Mouse (Mus musculus) myocyte (in vitro differentiated cells): Measurements from ENCODE around the gene Zdhhc17. TPM values are rescaled to one million over a fixed set of nuclear protein-coding genes. Genes with fewer than 3 reads are reported as not detected.

Experiments used
- H3K27me3 ChIP-seq: one replicate; pipeline ENCODE4 v1.6.1; 2011; ENCODE audit not compliant: control insufficient read depth, insufficient read depth, insufficient read length
- H3K36me3 ChIP-seq: one replicate; pipeline ENCODE4 v1.6.1; 2011; ENCODE audit not compliant: control insufficient read depth, insufficient read depth
- H3K4me2 ChIP-seq: one replicate; pipeline ENCODE4 v1.6.1; 2011; ENCODE audit warnings: low read depth, control low read depth
- H3K4me3 ChIP-seq: one replicate; pipeline ENCODE4 v1.5.1; 2011; ENCODE audit warnings: mild to moderate bottlenecking, control low read depth, moderate library complexity
- H3K79me2 ChIP-seq: one replicate; pipeline ENCODE4 v1.6.1; 2011; ENCODE audit not compliant: control insufficient read depth, insufficient read depth
- H3ac ChIP-seq: one replicate; pipeline ENCODE4 v1.6.1; 2011; ENCODE audit not compliant: control insufficient read depth, insufficient read length
- CEBPB ChIP-seq: IDR thresholded peaks from 2 replicates; pipeline ENCODE4 v1.6.1; 2011; ENCODE audit warnings: mild to moderate bottlenecking, moderate library complexity; ENCODE audit not compliant: poor library complexity, insufficient read depth, severe bottlenecking
- E2F4 ChIP-seq: IDR thresholded peaks from one replicate; pipeline ENCODE4 v1.6.1; 2011; ENCODE audit warnings: mild to moderate bottlenecking, control low read depth, moderate library complexity; ENCODE audit not compliant: insufficient read depth
- MAX ChIP-seq: IDR thresholded peaks from one replicate; pipeline ENCODE4 v1.6.1; 2011; ENCODE audit warnings: low read depth, mild to moderate bottlenecking, control low read depth
- MYOD1 ChIP-seq, 3 experiments: IDR thresholded peaks; one replicate each; pipeline ENCODE4 v1.6.1; 2011; ENCODE audit warnings: control low read depth in 2 of 3, low read depth in 2 of 3, mild to moderate bottlenecking in 2 of 3, moderate library complexity in 1 of 3; ENCODE audit not compliant: insufficient read length in 2 of 3, control insufficient read depth in 1 of 3
- MYOG ChIP-seq, 3 experiments: IDR thresholded peaks; one replicate each; pipeline ENCODE4 v1.6.1; 2011; ENCODE audit warnings: control low read depth in 2 of 3, low read depth in 2 of 3, mild to moderate bottlenecking in 2 of 3; ENCODE audit not compliant: insufficient read length in 2 of 3, control insufficient read depth in 1 of 3, insufficient read depth in 1 of 3
- POLR2A ChIP-seq: IDR thresholded peaks from one replicate; pipeline ENCODE4 v1.6.1; 2011; ENCODE audit warnings: low read depth, mild to moderate bottlenecking, control low read depth, moderate library complexity; ENCODE audit not compliant: insufficient read length
- POLR2AphosphoS2 ChIP-seq: IDR thresholded peaks from one replicate; pipeline ENCODE4 v1.6.1; 2011; ENCODE audit warnings: low read depth, control low read depth; ENCODE audit not compliant: insufficient read length
- REST ChIP-seq: IDR thresholded peaks from one replicate; pipeline ENCODE4 v1.6.1; 2011; ENCODE audit warnings: mild to moderate bottlenecking, control low read depth, moderate library complexity; ENCODE audit not compliant: insufficient read depth, insufficient read length
- SRF ChIP-seq: IDR thresholded peaks from one replicate; pipeline ENCODE4 v1.6.1; 2011; ENCODE audit warnings: low read depth; ENCODE audit not compliant: control insufficient read depth, insufficient read length
- TCF12 ChIP-seq: IDR thresholded peaks from one replicate; pipeline ENCODE4 v1.6.1; 2011; ENCODE audit warnings: mild to moderate bottlenecking, control low read depth; ENCODE audit not compliant: poor library complexity, insufficient read depth, severe bottlenecking
- TCF3 ChIP-seq: IDR thresholded peaks from one replicate; pipeline ENCODE4 v1.6.1; 2011; ENCODE audit warnings: low read depth, control low read depth; ENCODE audit not compliant: insufficient read length
- USF1 ChIP-seq: IDR thresholded peaks from one replicate; pipeline ENCODE4 v1.6.1; 2011; ENCODE audit warnings: low read depth, mild to moderate bottlenecking, control low read depth, moderate library complexity
- polyA plus RNA-seq: library from polyadenylated mRNA; unstranded; fragments of >200 nt; fragmentation: generic; extraction: Trizol; gene quantifications from one replicate; pipeline ENCODE4 v1.2.1, GENCODE M21; 2012; ENCODE audit warnings: missing spikeins

Zdhhc17 gene
- polyA plus RNA-seq, 1 experiment, result 6.6 TPM

DNA sequence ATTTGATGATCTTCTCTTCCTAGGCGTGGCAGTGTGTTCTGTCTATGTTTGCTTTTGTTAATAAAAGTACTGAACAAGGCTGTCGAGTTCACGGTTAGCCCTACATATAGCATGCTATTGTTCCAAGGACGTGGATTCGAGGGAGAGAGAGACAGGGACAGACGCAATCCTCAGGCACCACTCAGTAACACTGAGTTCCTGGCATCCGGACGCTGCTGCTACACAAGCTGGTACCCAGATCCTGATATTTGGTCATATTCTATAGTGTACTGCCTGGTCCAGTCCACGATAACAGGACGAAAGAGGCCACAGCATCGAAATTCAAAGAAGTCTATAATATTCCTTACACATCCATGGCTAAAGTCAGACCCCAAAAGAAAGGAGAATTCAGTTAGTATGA lies 65.8 kb downstream of the Zdhhc17 start:
- Histone ChIP-seq H3K27me3 (no peaks in the 10 kb centered on the region), H3K79me2 (no peaks in the 10 kb centered on the region), H3ac (no peak overlapping the region), H3K4me3 (no peak overlapping the region), H3K4me2 (no peak overlapping the region), H3K36me3 (peaks cover 26% of the 10 kb centered on the region)
- TF ChIP-seq POLR2AphosphoS2 (peak; percentile 76), MYOG (IDR thresholded peaks at IDR 0.05; ENCODE audit: control insufficient read depth in 1 of 3, insufficient read depth in 1 of 3, insufficient read length in 2 of 3, low read depth in 2 of 3) (no peak)

DNA sequence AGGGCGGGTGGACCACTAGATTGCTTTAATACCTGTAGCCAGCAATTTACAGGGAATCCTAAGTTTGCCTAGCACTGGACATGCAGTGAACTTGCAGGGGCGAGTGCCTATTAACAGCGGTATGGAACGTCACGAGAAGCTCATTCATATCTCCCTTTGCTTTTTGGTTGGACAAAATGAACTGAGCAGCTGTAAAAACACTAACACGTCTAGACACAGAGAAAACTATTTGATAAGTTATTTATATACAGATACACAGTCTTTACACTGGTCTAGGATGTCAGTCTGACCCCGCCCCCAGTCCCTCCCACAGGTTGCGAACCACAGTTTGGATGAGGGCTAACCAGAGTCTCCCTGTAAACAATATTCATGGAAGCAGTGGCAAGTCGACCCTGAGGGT lies 67.1 kb downstream of the Zdhhc17 start:
- no peak overlapping the region for H3ac ChIP-seq
- TF ChIP-seq POLR2AphosphoS2 (peak; percentile 21), CEBPB (no peak), E2F4 (no peak)
- H3K4me3 ChIP-seq, result no peak overlapping the region
- H3K4me2 ChIP-seq, result no peak overlapping the region
- no peaks in the 10 kb centered on the region for H3K79me2 ChIP-seq
- H3K27me3 ChIP-seq, result no peaks in the 10 kb centered on the region
- H3K36me3 ChIP-seq, result peaks cover 40% of the 10 kb centered on the region

- H3K4me3 ChIP-seq, result no peak overlapping the region
- no peaks in the 10 kb centered on the region for H3K79me2 ChIP-seq
- TF ChIP-seq POLR2AphosphoS2 (peak; percentile 36), USF1 (no peak)
- no peak overlapping the region for H3ac ChIP-seq
- H3K27me3 ChIP-seq, result no peaks in the 10 kb centered on the region
- H3K36me3 ChIP-seq, result peaks cover 46% of the 10 kb centered on the region
- no peak overlapping the region for H3K4me2 ChIP-seq
These were observed 68.0 kb downstream of the Zdhhc17 start for GRCm38 (mm10) chr10:110941968-110942367.

GRCm38 (mm10) chr10:110940740-110941398 lies 69.1 kb downstream of the Zdhhc17 start:
- no peaks in the 10 kb centered on the region for H3K79me2 ChIP-seq
- no peak overlapping the region for H3ac ChIP-seq
- H3K4me2 ChIP-seq, result no peak overlapping the region
- H3K36me3 ChIP-seq, result peaks cover 51% of the 10 kb centered on the region
- no peaks in the 10 kb centered on the region for H3K27me3 ChIP-seq
- H3K4me3 ChIP-seq, result no peak overlapping the region
- TF ChIP-seq REST (no peak), CEBPB (no peak), MYOG (IDR thresholded peaks at IDR 0.05; ENCODE audit: control insufficient read depth in 1 of 3, insufficient read depth in 1 of 3, insufficient read length in 2 of 3, low read depth in 2 of 3) (no peak), POLR2A (no peak), E2F4 (no peak)

DNA sequence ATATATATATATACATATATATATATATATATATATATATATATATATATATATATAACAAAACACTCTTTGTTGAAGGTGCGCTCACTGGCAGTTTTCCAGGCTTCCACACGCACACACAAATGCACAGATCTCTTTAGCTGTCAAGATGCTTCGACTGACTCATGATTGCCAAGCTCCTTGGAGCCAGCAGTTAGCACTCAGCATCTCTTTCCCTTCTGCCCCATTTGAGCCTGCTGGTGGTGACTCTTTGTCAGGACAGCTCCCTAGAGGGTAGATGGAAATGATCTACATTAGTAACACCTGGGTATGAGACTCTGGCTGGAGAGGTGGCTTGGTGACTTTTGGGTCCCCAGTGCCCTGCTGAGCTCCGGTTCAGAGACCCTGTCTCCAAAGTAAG lies 70.2 kb downstream of the Zdhhc17 start:
- no peak for TF ChIP-seq USF1
- no peak for TF ChIP-seq MYOD1 (IDR thresholded peaks at IDR 0.05; ENCODE audit: control insufficient read depth in 1 of 3, insufficient read length in 2 of 3, low read depth in 2 of 3)
- no peak for TF ChIP-seq TCF3
- no peak for TF ChIP-seq CEBPB
- TF ChIP-seq MYOG (IDR thresholded peaks at IDR 0.05; ENCODE audit: control insufficient read depth in 1 of 3, insufficient read depth in 1 of 3, insufficient read length in 2 of 3, low read depth in 2 of 3), result no peak
- TF ChIP-seq E2F4, result no peak
- TF ChIP-seq MAX, result no peak
- TF ChIP-seq SRF, result no peak
- no peak for TF ChIP-seq TCF12
- TF ChIP-seq REST, result no peak
- no peak for TF ChIP-seq POLR2AphosphoS2
- TF ChIP-seq POLR2A, result no peak
- Histone ChIP-seq H3K36me3 (peaks cover 54% of the 10 kb centered on the region), H3ac (no peak overlapping the region), H3K79me2 (no peaks in the 10 kb centered on the region), H3K4me2 (no peak overlapping the region), H3K27me3 (no peaks in the 10 kb centered on the region), H3K4me3 (no peak overlapping the region)

DNA sequence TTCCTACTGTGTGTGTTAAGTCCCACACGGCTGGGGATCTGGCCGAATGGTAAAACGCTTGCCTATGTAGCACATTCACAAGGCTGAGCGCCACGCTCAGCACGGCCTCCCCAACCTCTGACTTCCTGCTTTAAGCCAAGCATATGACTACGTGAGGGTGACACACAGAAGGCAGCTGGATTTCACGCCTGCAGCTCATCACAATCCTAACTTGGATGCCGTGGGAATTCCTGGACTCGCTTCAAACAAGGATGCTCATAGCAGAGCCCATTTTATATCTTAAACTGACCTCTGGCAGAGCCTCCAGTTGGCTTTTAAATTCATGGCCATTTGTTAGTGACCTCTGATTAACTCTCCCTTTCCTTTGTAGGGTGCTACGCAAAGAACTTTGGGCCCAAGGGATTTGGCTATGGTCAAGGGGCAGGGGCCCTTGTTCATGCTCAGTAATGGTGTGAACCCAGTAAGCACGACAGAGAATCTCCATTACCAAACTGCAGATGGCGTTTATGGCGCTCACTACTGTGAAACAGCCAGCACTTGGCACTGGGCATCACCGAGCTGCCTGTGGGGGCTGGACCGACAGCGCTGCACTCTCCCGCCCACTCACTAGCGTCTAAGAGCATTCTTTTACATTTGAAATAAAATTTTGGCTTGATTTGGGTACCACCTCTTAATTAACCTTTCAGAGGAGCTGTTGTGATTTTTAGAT lies 70.9 kb downstream of the Zdhhc17 start:
- H3K4me2 ChIP-seq, result no peak overlapping the region
- no peak for TF ChIP-seq REST
- TF ChIP-seq SRF, result no peak
- H3K27me3 ChIP-seq, result no peaks in the 10 kb centered on the region
- no peak overlapping the region for H3K4me3 ChIP-seq
- H3ac ChIP-seq, result no peak overlapping the region
- H3K79me2 ChIP-seq, result no peaks in the 10 kb centered on the region
- peaks cover 48% of the 10 kb centered on the region for H3K36me3 ChIP-seq
